Mouse (Mus musculus): ENCODE results near the gene Gpr107. TPM values are rescaled to one million over a fixed set of nuclear protein-coding genes. Genes with fewer than 3 reads are reported as not detected.
A peak's percentile ranks its signal among the peaks of the same experiment; 100 is the strongest.

The Gpr107 gene
- total RNA-seq, 2 experiments from 2014 or later = 50.5 to 53.1 TPM

DNA sequence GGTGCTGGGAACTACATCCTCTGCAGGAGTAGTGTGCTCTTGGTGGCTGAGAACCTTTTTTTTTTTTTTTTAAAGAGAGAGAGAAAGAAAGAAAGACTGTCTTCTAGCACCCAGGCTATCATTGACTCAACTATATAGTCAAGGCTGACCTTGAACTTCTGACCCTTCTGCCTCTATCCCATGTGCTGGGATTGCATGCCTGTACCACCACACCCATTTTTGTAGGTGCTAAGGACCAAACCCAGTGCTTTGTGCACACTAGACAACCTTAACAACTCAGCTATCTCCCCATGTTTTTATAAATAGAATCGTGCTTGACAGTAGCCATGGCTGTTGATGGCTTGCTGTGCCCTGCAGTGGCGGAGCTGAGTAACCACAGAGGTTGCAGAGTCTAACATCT lies 47.9 kb downstream of the Gpr107 start:
- DNase-seq (ENCODE audit: low spot score in 2 of 2) = no peak
- Histone ChIP-seq H3K27ac (no peak overlapping the region), H3K4me3 (no peak overlapping the region)
- TF ChIP-seq CTCF (conservative IDR thresholded peaks at IDR 0.05) = no peak

DNA sequence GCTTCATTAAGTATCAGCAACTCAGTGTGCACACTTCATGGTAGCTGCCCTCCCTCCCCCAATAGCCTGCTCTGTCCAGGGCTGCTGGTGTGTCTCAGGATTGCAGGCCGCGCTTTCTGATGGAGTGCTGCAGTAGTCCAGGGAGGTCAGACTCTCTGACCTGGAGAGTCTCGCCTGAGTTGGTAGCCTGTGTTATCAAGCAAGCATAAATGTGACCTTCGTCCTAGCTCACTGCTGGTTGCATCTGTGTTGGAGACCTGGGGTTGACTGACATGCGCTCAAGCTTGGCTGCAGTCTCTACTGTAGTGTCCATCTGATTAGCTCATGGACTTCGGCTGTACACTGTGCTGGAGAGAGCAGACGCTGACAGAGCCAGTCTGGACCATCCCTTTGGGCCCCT lies 49.7 kb downstream of the Gpr107 start:
- Histone ChIP-seq H3K27ac (no peak overlapping the region), H3K4me3 (no peak overlapping the region)
- no peak for DNase-seq (ENCODE audit: low spot score in 2 of 2)
- TF ChIP-seq CTCF (conservative IDR thresholded peaks at IDR 0.05) = no peak

DNA sequence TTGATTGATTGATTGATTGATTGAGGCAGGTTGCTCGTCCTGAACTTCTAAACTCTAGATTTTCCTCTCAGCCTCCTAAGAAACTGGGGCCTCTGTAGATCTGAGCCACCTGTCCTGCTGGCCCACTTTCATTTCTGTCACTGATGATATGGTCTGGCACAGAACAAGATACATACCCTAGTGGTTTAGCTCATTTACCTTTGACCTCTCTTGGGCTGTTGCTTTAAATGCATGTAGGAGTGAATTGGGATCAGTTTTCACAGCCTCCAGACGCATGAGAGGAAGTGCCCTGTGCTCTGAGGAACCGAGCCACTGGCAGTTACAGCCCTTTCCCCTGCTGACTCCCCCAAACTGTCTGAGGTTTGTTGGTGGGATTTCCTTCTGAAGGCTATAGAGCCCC lies 50.2 kb downstream of the Gpr107 start:
- TF ChIP-seq CTCF (conservative IDR thresholded peaks at IDR 0.05) = no peak
- DNase-seq (ENCODE audit: low spot score in 2 of 2) = no peak
- H3K27ac ChIP-seq = no peak overlapping the region
- no peak overlapping the region for H3K4me3 ChIP-seq

DNA sequence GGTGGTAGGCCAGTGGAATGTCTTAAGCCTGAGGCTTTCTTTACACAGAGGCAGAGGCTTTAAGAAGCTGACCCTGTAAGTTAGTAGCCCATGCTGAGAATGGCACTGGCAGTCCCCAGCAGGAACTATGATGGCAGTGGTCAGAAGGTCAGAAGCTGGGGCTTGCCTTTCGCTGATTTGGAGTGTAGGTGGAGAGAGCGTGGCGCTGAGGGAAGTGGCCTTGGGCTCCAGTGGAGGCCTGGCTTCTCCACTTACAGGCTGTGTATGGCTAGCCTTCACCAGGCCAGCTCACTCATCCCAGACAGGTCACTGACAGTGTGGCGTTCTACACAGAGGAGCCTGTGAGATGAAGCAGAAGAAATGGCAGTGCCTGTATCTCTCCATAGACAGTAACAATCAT lies 50.8 kb downstream of the Gpr107 start:
- no peak for TF ChIP-seq CTCF (conservative IDR thresholded peaks at IDR 0.05)
- no peak overlapping the region for H3K4me3 ChIP-seq
- H3K27ac ChIP-seq = 0 out of 2 replicates have a peak overlapping the region, but pooled peaks have one; percentile 15
- no peak for DNase-seq (ENCODE audit: low spot score in 2 of 2)

DNA sequence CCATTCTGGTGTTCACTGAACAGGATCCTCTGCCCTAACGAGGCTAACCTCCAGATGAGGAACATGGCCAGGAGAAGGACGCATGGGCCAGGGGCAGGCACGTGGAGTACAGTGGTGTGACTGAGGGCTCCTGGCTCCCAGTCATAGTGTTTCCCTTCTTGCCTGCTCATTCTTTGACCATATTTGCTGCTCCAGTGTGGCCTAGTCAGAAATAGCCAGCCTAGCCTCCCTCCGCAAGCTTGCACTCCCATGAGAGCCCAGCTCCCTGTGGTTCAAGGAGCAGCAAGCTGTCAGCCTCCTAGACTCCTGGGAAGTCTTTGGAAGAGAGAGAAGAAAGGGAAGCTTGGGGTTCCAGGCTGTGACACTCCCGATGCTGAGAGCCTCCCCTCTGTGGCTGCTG lies 52.6 kb downstream of the Gpr107 start:
- Histone ChIP-seq H3K4me3 (no peak overlapping the region), H3K27ac (no peak overlapping the region)
- DNase-seq (ENCODE audit: low spot score in 2 of 2) = no peak
- TF ChIP-seq CTCF (conservative IDR thresholded peaks at IDR 0.05) = no peak

DNA sequence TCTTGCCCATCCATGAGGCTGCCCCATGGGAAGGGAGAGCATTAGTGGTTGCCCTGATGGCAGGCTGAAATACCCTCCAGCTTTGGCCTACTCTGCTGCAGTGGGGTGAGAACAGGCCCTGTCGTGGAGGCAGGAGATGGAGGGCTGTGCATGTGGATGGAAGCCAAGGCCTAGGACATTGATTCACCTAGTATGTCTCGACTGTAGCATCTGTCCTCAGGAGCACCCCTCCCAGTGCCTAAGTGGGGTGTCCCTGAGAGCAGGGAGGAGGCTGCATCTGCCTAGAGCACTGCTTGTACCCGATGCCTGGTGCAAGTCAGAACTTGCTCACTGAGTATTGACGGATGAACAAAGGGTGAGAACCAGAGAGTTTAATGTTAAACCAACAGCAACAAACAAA lies 54.1 kb downstream of the Gpr107 start:
- no peak overlapping the region for H3K27ac ChIP-seq
- TF ChIP-seq CTCF (conservative IDR thresholded peaks at IDR 0.05) = no peak
- no peak for DNase-seq (ENCODE audit: low spot score in 2 of 2)
- H3K4me3 ChIP-seq = no peak overlapping the region

DNA sequence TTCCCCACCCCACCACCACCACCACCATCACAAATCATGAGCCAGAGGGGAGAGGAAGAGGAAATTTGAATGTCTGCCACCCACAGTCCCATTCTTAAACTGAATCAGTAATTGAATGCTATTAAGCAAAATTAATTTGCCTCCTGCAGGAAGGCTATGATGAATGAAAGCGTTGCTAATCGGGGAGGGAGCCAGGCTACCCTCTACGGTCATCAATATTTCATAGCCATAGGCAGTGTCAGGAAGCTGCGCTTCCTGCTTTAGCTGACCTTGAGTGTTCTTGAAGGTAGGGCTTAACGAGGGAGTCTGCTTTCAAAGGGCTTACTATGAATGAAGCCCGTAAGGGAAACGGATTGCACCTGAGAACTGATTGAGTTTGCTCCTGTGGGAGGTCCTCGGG lies 54.8 kb downstream of the Gpr107 start:
- Histone ChIP-seq H3K27ac (no peak overlapping the region), H3K4me3 (no peak overlapping the region)
- TF ChIP-seq CTCF (conservative IDR thresholded peaks at IDR 0.05) = no peak
- no peak for DNase-seq (ENCODE audit: low spot score in 2 of 2)

DNA sequence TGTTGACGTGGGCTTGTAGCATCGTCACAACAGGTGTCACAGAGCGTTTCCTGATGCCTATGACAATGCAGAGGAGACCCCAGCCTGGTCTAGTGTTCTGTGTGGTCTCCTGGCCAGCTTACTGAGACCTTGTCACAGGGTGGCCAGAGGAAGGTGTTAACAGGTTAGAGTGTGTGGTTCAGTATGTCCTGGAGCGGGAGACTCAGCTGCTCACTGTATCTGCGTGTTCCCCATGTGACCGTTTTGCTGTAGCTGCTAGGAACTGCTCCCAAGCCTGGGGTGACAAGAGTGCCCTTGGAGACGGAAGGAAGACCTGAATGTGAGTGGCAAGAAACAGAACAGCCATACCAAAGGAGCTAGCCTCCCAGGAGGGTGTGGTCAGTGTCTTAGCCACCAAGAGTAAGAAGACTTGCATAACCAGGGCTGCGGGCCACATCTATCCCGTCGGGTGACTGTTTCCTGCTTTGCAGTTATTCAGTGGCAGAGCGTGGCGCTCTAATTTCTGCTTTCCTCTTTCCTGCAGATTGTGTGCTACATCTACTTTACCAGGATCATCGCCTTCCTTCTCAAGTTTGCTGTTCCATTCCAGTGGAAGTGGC lies 56.5 kb downstream of the Gpr107 start:
- Histone ChIP-seq H3K27ac (no peak overlapping the region), H3K4me3 (no peak overlapping the region)
- DNase-seq (ENCODE audit: low spot score in 2 of 2) = no peak
- no peak for TF ChIP-seq CTCF (conservative IDR thresholded peaks at IDR 0.05)

DNA sequence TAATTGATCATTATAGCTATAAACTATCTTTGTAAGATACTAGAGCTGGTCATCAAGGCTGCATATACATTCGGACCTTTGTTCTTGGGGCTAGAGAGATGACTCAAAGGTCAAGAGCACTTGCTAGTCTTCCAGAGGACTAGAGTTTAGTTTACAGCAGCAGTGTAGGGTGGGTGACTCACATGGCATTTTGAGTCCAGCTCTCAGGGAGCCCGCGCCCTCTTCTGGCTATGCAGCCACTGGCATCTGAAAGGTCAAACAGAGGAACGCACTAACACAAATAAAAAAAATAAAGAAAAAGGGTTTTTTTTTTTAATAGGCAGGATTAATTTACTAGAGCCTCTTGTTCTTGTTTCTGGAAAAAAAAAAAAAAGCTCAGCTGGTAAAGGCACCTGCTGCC lies 57.4 kb downstream of the Gpr107 start:
- TF ChIP-seq CTCF (conservative IDR thresholded peaks at IDR 0.05) = peak; percentile 63
- no peak overlapping the region for H3K27ac ChIP-seq
- no peak for DNase-seq (ENCODE audit: low spot score in 2 of 2)

DNA sequence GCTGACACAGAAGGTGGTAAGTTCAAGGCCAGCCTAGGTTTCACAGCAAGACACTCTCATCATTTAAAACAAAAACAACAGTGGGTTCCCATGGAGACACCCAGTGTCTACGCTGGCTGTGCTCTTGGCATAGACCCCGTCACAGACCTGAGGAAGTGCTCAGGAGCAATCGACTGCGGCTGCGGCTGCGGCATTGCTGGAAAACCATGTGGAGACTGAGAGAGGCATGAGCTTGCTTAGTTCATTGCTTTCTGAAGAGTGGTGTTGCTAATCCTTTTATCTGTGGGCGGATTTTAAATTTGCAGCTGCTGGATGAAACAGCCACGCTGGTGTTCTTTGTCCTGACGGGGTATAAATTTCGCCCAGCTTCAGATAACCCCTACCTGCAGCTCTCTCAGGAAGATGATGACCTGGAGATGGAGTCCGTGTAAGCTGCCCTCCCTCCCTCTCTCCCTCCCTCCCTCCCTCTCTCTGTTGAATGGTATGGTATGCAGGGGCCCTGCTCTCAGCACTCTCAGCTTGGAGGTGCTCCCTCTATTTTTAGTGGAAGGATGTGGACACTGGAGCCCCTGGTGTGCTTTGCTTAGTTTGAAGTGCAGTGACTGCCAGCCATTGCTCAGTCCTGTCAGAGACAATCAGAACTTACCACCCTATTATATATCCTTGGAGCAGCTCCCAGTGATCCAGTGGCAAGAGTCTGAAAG lies 58.2 kb downstream of the Gpr107 start:
- Histone ChIP-seq H3K27ac (no peak overlapping the region), H3K4me3 (no peak overlapping the region)
- DNase-seq (ENCODE audit: low spot score in 2 of 2) = no peak
- TF ChIP-seq CTCF (conservative IDR thresholded peaks at IDR 0.05) = no peak

More for the DNA sequence above, 57.4 kb downstream of the Gpr107 start:
- no peak overlapping the region for H3K4me3 ChIP-seq

DNA sequence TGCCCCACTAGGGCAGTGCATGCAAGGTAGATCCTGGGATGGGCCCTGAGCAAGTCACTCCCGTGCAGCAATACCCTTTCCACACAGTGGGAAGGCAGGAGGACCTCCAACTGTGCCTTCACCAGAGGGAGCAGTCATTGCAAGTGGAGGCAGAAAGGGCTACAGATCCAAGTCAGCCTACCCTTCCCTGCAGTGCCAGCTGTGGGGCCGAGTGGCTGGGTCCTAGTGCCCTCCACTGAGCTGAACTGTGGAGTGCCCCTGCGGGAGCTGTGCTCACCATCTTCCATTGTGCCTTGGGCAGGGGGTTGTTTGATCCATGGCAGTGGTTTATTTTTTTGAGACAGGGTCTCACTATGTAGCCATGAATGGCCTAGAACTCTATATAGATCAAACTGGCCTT lies 59.1 kb downstream of the Gpr107 start:
- DNase-seq (ENCODE audit: low spot score in 2 of 2) = no peak
- TF ChIP-seq CTCF (conservative IDR thresholded peaks at IDR 0.05) = 0 out of 2 replicates have a peak, but pooled peaks have one; percentile 2

DNA sequence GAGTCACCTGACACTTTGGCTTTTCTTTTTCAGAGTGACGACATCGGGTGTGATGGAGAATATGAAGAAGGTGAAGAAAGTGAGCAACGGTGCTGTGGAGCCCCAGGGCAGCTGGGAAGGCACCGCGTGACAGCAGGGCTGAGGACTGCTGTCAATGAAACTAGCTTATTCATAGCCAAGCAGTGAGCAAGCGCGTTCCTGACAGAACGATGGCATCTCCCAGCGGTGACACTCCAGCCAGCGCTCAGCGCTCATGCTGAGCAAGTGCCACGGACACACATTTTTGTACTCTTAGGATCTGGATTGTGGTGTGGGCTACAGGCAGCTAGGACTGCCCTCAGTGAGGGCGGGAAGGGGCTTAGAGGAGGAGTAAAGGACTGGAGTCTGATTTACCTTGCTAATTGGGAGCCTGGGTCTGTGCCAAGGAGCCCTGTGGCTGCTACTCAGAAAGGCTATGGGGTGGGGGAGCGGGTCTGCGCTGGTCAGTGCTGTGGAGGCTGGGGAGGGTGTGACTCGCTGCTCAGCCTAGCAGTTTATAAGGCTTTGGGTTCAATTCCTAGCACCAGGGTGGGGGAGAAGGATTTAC lies 62.2 kb downstream of the Gpr107 start:
- peak overlapping the region; percentile 28; the same call in 1 of the 2 replicates for H3K27ac ChIP-seq
- peak in 1 of 2 experiments; percentile 29 for DNase-seq (ENCODE audit: low spot score in 2 of 2)
- no peak for TF ChIP-seq CTCF (conservative IDR thresholded peaks at IDR 0.05)

More for the DNA sequence above, 59.1 kb downstream of the Gpr107 start:
- H3K27ac ChIP-seq = no peak overlapping the region
- no peak overlapping the region for H3K4me3 ChIP-seq

DNA sequence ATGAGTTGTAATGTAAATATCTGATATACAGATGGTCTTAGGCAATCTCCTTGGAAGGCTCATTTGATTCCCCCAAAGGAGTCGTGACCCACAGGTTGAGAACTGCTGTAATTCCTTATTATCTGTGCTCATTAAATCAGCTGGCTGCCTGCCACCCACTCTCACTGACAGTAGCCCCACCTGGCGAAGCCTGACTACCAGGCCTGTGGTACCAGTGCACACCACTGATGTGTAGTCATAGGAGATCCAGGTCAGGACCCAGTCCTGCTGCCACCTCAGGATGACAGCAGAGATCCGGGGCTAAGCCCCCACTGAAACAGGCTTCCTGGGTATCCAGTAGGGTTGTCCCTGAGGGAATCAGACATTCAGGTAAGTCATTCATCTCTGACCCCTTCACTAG lies 66.5 kb downstream of the Gpr107 start:
- no peak for TF ChIP-seq CTCF (conservative IDR thresholded peaks at IDR 0.05)
- DNase-seq (ENCODE audit: low spot score in 2 of 2) = no peak

More for the DNA sequence above, 62.2 kb downstream of the Gpr107 start:
- H3K4me3 ChIP-seq = no peak overlapping the region

DNA sequence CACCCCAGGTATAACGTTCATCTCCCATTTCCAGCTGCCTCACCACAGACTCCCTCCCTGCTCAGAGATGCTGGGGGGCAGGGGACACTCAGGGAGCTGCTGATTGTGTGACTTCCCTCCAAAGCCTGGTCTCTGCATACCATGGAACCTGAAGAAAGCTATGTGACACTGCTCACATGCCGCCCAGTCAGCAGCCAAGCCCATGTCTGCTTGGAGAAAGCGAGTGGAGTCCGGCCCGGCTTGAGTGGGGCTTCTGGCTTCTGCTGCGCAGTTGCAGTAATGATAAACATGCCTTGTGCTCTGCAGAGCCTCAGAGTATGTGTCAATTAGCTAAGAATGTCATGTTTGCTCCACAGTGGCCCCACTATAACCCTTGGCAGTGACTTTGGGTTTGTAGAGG lies 67.4 kb downstream of the Gpr107 start:
- Histone ChIP-seq H3K4me3 (no peak overlapping the region), H3K27ac (no peak overlapping the region)
- no peak for TF ChIP-seq CTCF (conservative IDR thresholded peaks at IDR 0.05)
- DNase-seq (ENCODE audit: low spot score in 2 of 2) = no peak

More for the DNA sequence above, 66.5 kb downstream of the Gpr107 start:
- no peak overlapping the region for H3K27ac ChIP-seq
- no peak overlapping the region for H3K4me3 ChIP-seq
